Mouse (Mus musculus): Measurements from ENCODE around the gene Olfr43.

Gene Olfr43

DNA sequence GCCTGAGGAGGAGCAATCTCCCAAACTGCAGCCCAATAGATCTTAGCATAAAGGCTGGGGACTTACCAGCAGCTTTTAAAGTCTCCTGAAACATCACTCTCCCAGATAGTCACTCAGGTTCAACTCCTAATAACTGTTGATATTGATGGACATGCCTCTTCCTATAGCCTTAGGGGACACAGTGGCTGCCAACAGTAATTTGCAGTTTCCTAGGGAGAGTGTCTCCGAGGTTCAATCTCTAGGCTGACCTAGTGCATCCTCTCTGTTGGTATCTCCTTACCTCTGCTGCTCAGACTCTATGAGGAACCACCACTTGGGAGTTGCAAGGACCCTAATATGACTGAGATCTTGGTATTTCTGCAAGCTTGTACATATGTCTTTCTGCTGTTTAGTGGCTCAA, at the start of gene Olfr43:
Gene Olfr43 (minus strand): TSS at position 101 of the 400 bp plus-strand sequence.
- no peak for DNase-seq

DNA sequence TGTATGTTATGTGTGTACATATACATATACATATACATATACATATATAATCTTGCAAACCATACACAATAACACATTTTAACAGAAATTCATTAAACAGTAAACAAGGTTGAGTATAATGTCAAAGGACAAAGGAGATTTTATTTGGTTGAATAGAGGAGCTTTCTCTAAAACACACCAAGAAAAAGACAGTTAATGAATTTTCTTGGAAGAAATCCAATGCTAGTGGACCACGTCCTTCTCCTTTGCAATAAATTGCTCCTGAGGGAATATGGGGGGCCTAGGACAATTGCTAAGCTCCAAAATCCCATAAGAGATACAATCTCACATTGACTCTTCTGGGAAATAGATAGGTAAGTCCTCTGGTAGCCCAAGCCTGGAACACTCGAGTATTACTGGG, 48.3 kb upstream of the Olfr43 start, which contains the start of gene Olfr406:
Gene Olfr406 (plus strand): TSS at position 301 of the 400 bp plus-strand sequence.
- DNase-seq = no peak

DNA sequence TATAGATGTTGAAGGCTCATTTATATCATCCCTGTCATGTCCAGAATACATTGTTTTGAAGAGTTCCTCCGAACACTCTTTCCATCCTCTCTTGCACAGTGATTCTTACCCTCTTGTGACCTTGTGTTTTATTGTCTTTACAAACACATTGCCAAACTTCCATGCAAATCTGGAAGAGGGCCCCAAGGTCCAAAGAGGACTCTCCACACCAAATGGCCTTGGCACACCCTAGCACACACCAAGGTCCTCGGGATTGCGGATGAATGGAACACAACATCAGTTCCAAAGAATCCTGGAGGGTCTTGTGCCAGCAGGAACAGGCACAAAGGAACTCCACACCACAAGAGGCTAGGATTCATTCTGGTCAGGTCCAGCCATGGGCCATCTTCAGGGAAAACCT, 30.0 kb upstream of the Olfr43 start:
- DNase-seq = no peak

DNA sequence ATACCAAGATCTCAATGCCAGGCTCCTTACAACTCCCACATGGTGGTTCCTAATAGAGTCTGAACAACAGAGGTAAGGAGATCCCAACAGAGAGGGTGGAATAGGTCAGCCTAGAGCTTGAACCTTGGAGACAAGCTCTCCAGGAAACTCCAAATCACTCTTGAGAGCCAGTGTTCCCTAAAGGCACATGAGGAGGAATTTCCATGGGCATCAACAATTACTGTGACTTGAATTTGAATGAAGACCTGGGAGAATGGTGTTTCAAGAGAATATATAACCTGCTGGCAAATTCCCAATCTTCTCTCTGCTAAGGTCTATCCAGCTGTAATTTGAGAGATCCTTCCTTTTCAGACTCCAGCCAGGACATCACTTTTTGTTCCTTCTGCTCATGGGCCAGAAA, 25.2 kb downstream of the Olfr43 start, which contains the start of gene Olfr403:
Gene Olfr403 (plus strand): TSS at position 301 of the 400 bp plus-strand sequence.
- DNase-seq = no peak

DNA sequence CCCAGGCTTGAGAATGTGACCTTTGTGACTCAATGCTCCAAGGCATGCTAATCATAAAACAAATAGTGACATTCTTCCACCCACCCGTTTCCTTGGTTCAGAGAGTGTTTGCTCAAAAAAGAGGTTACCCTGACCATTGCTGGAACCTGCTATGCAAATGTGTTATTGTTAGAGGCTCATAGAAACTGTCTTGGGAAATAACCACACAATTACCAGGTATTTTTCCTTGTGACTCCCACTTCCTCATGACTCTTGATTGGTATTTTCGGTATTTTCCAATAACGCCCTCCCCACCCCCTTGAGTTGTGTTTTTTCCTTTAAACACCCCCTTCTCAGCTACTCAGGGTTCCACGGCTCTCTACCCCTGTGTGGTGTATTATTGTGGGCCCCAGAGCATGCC, 27.4 kb downstream of the Olfr43 start:
- no peak for DNase-seq

DNA sequence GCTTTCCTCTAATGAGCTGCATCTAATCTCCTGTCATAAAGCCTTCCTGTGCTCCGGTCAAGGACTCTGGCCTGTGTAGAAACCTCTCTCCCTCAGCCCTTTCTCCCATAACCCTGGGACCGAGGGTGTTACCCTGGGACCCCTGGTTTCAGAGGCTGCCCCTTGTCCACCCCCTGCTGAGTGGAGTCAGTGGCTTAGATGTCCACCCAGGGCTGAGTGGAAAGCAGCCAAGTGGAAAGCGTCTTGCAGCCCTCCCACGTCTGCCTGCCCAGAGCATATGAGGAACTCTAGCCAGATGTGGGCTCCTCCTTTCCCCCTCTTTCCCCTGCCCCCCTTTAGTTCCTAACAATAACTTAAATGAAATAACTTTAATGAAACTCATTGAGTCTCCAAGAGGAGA, 28.0 kb downstream of the Olfr43 start:
- DNase-seq = no peak

DNA sequence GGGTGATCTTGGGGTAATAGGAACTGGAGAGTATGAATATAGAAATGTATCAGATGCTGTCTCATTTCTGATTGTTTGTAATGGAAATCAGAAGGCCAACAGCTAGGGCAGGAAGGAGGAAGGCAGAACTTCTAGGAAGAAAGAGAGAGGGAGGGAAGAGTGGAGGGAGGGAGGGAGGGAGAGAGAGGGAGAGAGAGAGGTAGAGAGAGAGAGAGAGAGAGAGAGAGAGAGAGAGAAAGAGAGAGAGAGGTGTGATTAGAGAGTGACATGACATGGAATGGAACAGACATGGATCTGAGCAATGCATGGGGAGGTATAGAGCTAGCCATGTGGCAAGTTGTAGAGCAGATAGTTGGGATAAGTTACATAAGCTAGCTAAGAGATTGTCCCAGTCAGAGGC, 42.4 kb downstream of the Olfr43 start:
- no peak for DNase-seq
